Mouse (Mus musculus) liver, embryonic 15.5 days (tissue): ENCODE data around the gene Tpr. TPM values are rescaled to one million over a fixed set of nuclear protein-coding genes. Genes with fewer than 3 reads are reported as not detected.

Experiments
- ATAC-seq: fragments of 200-750 bp; cut with Nextera tagmentation; 2 replicates; pipeline ENCODE4 v1.8.0; 2017; ENCODE audit warnings: moderate number of reproducible peaks, mild to moderate bottlenecking, moderate library complexity; ENCODE audit not compliant: insufficient read depth
- H3K27ac ChIP-seq: fragments of 300-500 bp; sonication (generic); replicated peaks from 2 replicates; pipeline ENCODE4 v1.5.1; 2015; ENCODE audit warnings: mild to moderate bottlenecking, inconsistent platforms
- H3K27me3 ChIP-seq: fragments of 300-500 bp; sonication (generic); 2 replicates; pipeline ENCODE4 v1.6.1; 2015; ENCODE audit warnings: mild to moderate bottlenecking, inconsistent platforms
- H3K36me3 ChIP-seq: fragments of 300-500 bp; sonication (generic); replicated peaks from 2 replicates; pipeline ENCODE4 v1.6.1; 2015; ENCODE audit warnings: moderate library complexity, mild to moderate bottlenecking, inconsistent platforms
- H3K4me1 ChIP-seq: fragments of 300-500 bp; sonication (generic); replicated peaks from 2 replicates; pipeline ENCODE4 v1.6.1; 2015; ENCODE audit warnings: inconsistent platforms
- H3K4me2 ChIP-seq: fragments of 300-500 bp; sonication (generic); 2 replicates; pipeline ENCODE4 v1.6.1; 2015; ENCODE audit warnings: moderate library complexity, mild to moderate bottlenecking, inconsistent platforms
- H3K4me3 ChIP-seq: fragments of 300-500 bp; sonication (generic); replicated peaks from 2 replicates; pipeline ENCODE4 v1.5.1; 2015; ENCODE audit warnings: mild to moderate bottlenecking, inconsistent platforms
- H3K9ac ChIP-seq: fragments of 300-500 bp; sonication (generic); 2 replicates; pipeline ENCODE4 v1.6.1; 2015; ENCODE audit warnings: moderate library complexity, mild to moderate bottlenecking, inconsistent platforms
- H3K9me3 ChIP-seq: fragments of 300-500 bp; sonication (generic); replicated peaks from 2 replicates; pipeline ENCODE4 v1.6.1; 2016; ENCODE audit warnings: inconsistent platforms
- WGBS: fragments of 180-500 bp; shearing (Covaris S2); methylation state at CpG from one replicate; pipeline ENCODE4 v1.1.7; 2015; ENCODE audit warnings: mixed read lengths; ENCODE audit not compliant: insufficient replicate concordance; 5-methylcytosine and 5-hydroxymethylcytosine counted together
- polyA plus RNA-seq: library from polyadenylated mRNA; unstranded; fragments of >200 nt; fragmentation: Nextera tagmentation; extraction: Ambion mirVana; gene quantifications from 2 replicates; pipeline ENCODE4 v1.2.1, GENCODE M21; 2015

The Tpr gene
- polyA plus RNA-seq, result 61.0 and 67.2 TPM in 2 replicates

GRCm38 (mm10) chr1:150392638-150393487 lies at the start of gene Tpr, which contains the start of gene Odr4:
Tpr (plus strand) TSS chr1:150392838.
Odr4 (minus strand) TSS chr1:150393080.
- Histone ChIP-seq H3K9ac (peak within 1 kb of the TSS; percentile 83), H3K27me3 (no peaks in the 10 kb centered on the region), H3K27ac (peak within 1 kb of the TSS; percentile 94), H3K4me3 (peak within 1 kb of the TSS; percentile 89), H3K36me3 (peaks cover 36% of the 10 kb centered on the region), H3K4me2 (peak within 1 kb of the TSS; percentile 72), H3K9me3 (no peaks in the 10 kb centered on the region), H3K4me1 (peaks cover 14% of the 10 kb centered on the region)
- under 1% methylated on average over 76 of the region's 76 CpGs for WGBS
- ATAC-seq, result peak; percentile 96

- no peak overlapping the region for H3K4me3 ChIP-seq
- H3K9me3 ChIP-seq, result no peaks in the 10 kb centered on the region
- no peaks in the 10 kb centered on the region for H3K4me1 ChIP-seq
- no peaks in the 10 kb centered on the region for H3K27me3 ChIP-seq
- 55% methylated on average over 1 of the region's 1 CpGs for WGBS
- H3K36me3 ChIP-seq, result peaks cover 23% of the 10 kb centered on the region
- no peak overlapping the region for H3K27ac ChIP-seq
- H3K4me2 ChIP-seq, result no peak overlapping the region
- H3K9ac ChIP-seq, result no peak overlapping the region
- ATAC-seq, result no peak
Measured at GRCm38 (mm10) chr1:150360864-150361263, 31.8 kb upstream of the Tpr start.

GRCm38 (mm10) chr1:150372895-150373294 lies 19.7 kb upstream of the Tpr start:
- H3K4me3 ChIP-seq, result no peak overlapping the region
- H3K36me3 ChIP-seq, result peaks cover 4% of the 10 kb centered on the region
- H3K4me2 ChIP-seq, result no peak overlapping the region
- H3K27me3 ChIP-seq, result no peaks in the 10 kb centered on the region
- no peaks in the 10 kb centered on the region for H3K9me3 ChIP-seq
- H3K9ac ChIP-seq, result no peak overlapping the region
- no peak overlapping the region for H3K27ac ChIP-seq
- no peak for ATAC-seq
- WGBS, result 62% methylated on average over 3 of the region's 3 CpGs
- H3K4me1 ChIP-seq, result no peaks in the 10 kb centered on the region

GRCm38 (mm10) chr1:150374247-150374646 lies 18.4 kb upstream of the Tpr start:
- Histone ChIP-seq H3K4me3 (no peak overlapping the region), H3K36me3 (peaks cover 6% of the 10 kb centered on the region), H3K9me3 (no peaks in the 10 kb centered on the region), H3K27ac (no peak overlapping the region), H3K4me2 (no peak overlapping the region), H3K27me3 (no peaks in the 10 kb centered on the region), H3K4me1 (no peaks in the 10 kb centered on the region), H3K9ac (no peak overlapping the region)
- 67% methylated on average over 2 of the region's 2 CpGs for WGBS
- no peak for ATAC-seq

- H3K27me3 ChIP-seq, result no peaks in the 10 kb centered on the region
- H3K27ac ChIP-seq, result no peak overlapping the region
- H3K36me3 ChIP-seq, result peaks cover 38% of the 10 kb centered on the region
- H3K4me1 ChIP-seq, result no peaks in the 10 kb centered on the region
- WGBS, result 72% methylated on average over 4 of the region's 4 CpGs
- H3K4me3 ChIP-seq, result no peak overlapping the region
- H3K4me2 ChIP-seq, result no peak overlapping the region
- no peak overlapping the region for H3K9ac ChIP-seq
- H3K9me3 ChIP-seq, result no peaks in the 10 kb centered on the region
- ATAC-seq, result no peak
Measured at GRCm38 (mm10) chr1:150384138-150384537, 8.5 kb upstream of the Tpr start.

- Histone ChIP-seq H3K27me3 (no peaks in the 10 kb centered on the region), H3K4me1 (peaks cover 7% of the 10 kb centered on the region), H3K9ac (no peak overlapping the region), H3K9me3 (no peaks in the 10 kb centered on the region), H3K4me3 (no peak overlapping the region), H3K27ac (no peak overlapping the region), H3K36me3 (peaks cover 41% of the 10 kb centered on the region), H3K4me2 (no peak overlapping the region)
- no peak for ATAC-seq
- 77% methylated on average over 9 of the region's 9 CpGs for WGBS
Measured at GRCm38 (mm10) chr1:150387572-150387971, 5.1 kb upstream of the Tpr start.

GRCm38 (mm10) chr1:150389390-150390129 lies 3.1 kb upstream of the Tpr start:
- Histone ChIP-seq H3K9ac (no peak overlapping the region), H3K27ac (no peak overlapping the region), H3K4me3 (no peak overlapping the region), H3K4me2 (no peak overlapping the region), H3K4me1 (peaks cover 7% of the 10 kb centered on the region), H3K36me3 (peaks cover 32% of the 10 kb centered on the region), H3K27me3 (no peaks in the 10 kb centered on the region), H3K9me3 (no peaks in the 10 kb centered on the region)
- 83% methylated on average over 6 of the region's 6 CpGs for WGBS
- no peak for ATAC-seq

GRCm38 (mm10) chr1:150391931-150392637 lies 554 bp upstream of the Tpr start:
- no peaks in the 10 kb centered on the region for H3K27me3 ChIP-seq
- peak overlapping the region; percentile 72 for H3K4me2 ChIP-seq
- ATAC-seq, result no peak; the same call in 1 of the 2 replicates
- 7% methylated on average over 11 of the region's 11 CpGs for WGBS
- peak overlapping the region; percentile 71 for H3K9ac ChIP-seq
- H3K36me3 ChIP-seq, result peaks cover 35% of the 10 kb centered on the region
- peak overlapping the region; percentile 94 for H3K27ac ChIP-seq
- H3K4me1 ChIP-seq, result peaks cover 14% of the 10 kb centered on the region
- no peaks in the 10 kb centered on the region for H3K9me3 ChIP-seq
- H3K4me3 ChIP-seq, result peak overlapping the region; percentile 89

GRCm38 (mm10) chr1:150393488-150393852 lies 832 bp downstream of the Tpr start:
- Histone ChIP-seq H3K4me2 (peak overlapping the region; percentile 72), H3K27ac (peak overlapping the region; percentile 94), H3K4me3 (peak overlapping the region; percentile 89), H3K4me1 (peaks cover 14% of the 10 kb centered on the region), H3K9ac (peak overlapping the region; percentile 83), H3K27me3 (no peaks in the 10 kb centered on the region), H3K36me3 (peaks cover 34% of the 10 kb centered on the region), H3K9me3 (no peaks in the 10 kb centered on the region)
- WGBS, result under 1% methylated on average over 27 of the region's 27 CpGs
- peak; percentile 27 for ATAC-seq

- Histone ChIP-seq H3K36me3 (peaks cover 39% of the 10 kb centered on the region), H3K4me1 (peaks cover 14% of the 10 kb centered on the region)
Measured at GRCm38 (mm10) chr1:150396001-150396400, 3.4 kb downstream of the Tpr start.

GRCm38 (mm10) chr1:150403914-150404313 lies 11.3 kb downstream of the Tpr start:
- no peaks in the 10 kb centered on the region for H3K4me1 ChIP-seq
- H3K27me3 ChIP-seq, result no peaks in the 10 kb centered on the region
- 76% methylated on average over 3 of the region's 3 CpGs for WGBS
- peaks cover 58% of the 10 kb centered on the region for H3K36me3 ChIP-seq
- H3K27ac ChIP-seq, result no peak overlapping the region
- H3K4me2 ChIP-seq, result no peak overlapping the region
- no peak overlapping the region for H3K4me3 ChIP-seq
- no peak overlapping the region for H3K9ac ChIP-seq
- H3K9me3 ChIP-seq, result no peaks in the 10 kb centered on the region
- no peak for ATAC-seq

More at GRCm38 (mm10) chr1:150396001-150396400, 3.4 kb downstream of the Tpr start:
- Histone ChIP-seq H3K4me3 (no peak overlapping the region), H3K27ac (no peak overlapping the region), H3K4me2 (no peak overlapping the region), H3K9me3 (no peaks in the 10 kb centered on the region), H3K9ac (no peak overlapping the region), H3K27me3 (no peaks in the 10 kb centered on the region)
- WGBS, result 76% methylated on average over 3 of the region's 3 CpGs
- ATAC-seq, result no peak
